Mouse (Mus musculus) left cerebral cortex, adult 11 months (tissue): ENCODE measurements around the gene Gnas.
"Not testable (repeated sequence)": the region's sequence is repeated elsewhere in the genome, so short reads cannot be mapped to it uniquely, and the experiment has no call there.

Experiments used
- DNase-seq: peaks from one replicate; pipeline ENCODE4 v3.0.0; 2022; ENCODE audit warnings: low spot score

Gnas gene

DNA sequence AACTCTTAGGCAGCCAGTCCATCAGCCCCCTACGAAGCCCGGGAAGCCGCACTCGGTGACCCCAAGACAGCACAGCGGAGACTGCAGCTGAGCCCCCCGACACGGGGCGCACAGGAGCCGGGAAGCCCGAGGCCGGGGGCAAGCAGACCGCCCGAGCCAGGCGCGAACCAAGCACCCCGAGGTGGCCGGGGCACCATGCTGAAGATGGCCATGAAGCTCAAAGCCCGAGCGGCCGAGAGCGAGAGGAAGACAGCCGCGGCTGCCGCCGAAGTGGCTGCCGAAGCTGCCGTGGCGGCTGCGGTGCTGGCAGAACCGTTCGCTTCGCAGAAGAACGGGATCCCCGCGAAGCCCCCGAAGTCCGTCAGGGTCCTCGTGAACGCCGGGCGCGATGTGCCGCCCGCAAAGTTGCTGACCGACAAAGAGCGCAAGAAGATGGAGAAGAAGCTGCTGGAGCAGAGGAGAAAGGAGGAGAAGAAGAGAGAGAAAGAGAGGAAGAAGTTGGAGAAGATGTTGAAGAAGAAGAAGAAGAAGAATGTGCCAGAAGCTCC lies 44.3 kb downstream of the Gnas start:
- no peak for DNase-seq

DNA sequence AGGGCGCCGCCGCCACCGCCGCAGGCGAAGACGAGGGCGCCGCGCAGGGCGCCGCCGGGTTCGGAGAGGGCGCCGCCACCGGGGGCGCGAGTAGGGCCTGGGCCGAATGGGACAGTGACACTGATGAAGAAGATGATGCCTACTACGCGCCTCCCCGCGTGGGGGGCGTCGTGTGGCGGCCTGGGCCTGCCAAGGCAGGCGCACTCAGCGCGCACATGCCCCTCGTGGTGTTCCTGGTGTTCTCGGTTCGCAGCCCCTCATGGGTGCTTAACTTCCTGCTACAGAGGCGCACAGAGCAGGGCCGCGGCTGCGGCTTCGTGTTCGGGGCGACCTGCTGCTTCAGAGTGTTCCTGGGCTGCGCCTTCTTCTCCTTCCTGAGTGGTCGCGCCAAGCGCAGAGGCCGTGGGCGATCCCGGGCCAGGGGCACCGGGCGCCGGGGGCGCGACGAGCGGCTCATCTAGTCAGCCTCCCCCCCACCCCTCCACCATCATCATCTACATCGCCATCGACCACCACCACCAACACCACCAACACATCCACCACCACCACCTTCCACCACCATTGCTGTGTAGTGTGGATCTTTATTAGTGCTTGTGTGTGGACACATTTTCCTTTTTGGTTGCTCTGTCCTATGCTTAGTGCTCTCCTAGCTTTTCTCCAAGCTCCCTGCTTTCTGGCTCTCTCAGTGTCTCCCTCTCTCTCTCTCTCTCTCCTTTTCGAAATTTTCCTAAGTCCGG lies 45.0 kb downstream of the Gnas start:
- no peak for DNase-seq

DNA sequence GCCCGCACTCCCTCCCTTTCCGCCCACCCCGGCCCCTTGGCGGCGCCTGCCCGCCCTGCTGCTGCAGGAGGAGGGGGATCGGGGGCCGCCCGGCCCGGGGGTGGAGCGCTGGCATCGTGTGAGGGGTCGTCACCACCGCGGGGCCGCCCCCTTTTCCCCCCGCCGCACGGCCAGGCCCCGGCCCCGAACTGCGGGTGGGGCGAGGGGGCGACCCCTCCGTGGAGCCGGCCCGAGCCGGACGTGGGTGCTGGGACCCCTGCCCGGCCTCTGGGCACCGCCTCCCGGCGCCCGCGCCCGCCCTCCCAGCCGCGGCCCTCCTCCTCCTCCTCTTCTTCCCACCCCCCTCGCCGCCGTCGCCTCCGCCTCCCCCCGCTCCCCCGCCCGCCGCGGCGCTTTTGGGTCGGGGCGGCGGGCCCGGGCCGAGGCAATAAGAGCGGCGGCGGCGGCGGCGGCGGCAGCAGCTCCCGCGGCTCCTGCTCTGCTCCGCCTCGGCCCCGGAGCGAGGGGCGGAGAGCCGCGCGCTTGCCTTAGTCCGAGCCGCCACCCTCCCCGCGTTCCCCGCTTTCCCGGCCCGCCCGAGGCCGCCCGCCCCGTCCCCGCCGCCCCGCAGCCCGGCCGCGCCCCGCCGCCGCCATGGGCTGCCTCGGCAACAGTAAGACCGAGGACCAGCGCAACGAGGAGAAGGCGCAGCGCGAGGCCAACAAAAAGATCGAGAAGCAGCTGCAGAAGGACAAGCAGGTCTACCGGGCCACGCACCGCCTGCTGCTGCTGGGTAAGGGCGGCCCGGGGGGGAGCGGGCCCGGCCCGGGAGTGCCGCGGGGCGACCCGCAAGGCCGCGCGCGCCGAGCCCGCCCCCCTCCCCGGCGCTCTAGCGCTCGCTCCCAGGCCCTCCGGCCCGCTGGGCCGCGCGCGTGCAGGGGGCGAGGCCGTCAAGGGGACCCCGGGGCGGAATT lies 45.8 kb downstream of the Gnas start:
- DNase-seq, result peak; percentile 35

DNA sequence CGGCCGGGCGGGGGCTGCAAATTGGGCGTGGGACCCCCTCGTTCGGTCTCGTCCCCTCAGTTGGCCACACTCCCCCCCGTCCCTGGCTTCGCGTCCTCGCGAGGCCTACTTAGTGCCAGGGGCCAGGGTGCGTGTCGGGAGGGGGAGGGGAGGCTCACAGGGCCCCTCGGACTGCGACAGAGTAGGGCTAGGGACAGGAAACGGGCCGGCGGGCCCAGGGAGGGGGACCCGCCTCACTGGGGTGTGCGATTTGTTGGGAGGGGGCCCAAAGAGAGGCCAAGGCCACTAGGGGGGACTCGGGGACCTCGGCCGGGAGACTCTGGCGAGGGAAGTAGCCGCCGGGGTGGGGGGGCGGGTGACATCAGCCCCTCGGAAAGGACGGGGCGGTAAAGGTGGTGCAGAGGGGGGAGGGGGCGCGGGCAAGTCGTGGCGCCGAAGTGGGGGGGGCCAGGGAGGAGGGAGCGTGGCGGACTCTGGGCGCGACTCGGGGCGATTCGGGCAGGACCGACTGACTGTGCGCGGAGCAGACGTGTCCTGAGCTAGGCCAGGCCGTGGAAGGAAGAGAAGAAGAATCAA lies 46.6 kb downstream of the Gnas start:
- peak; percentile 35 for DNase-seq

DNA sequence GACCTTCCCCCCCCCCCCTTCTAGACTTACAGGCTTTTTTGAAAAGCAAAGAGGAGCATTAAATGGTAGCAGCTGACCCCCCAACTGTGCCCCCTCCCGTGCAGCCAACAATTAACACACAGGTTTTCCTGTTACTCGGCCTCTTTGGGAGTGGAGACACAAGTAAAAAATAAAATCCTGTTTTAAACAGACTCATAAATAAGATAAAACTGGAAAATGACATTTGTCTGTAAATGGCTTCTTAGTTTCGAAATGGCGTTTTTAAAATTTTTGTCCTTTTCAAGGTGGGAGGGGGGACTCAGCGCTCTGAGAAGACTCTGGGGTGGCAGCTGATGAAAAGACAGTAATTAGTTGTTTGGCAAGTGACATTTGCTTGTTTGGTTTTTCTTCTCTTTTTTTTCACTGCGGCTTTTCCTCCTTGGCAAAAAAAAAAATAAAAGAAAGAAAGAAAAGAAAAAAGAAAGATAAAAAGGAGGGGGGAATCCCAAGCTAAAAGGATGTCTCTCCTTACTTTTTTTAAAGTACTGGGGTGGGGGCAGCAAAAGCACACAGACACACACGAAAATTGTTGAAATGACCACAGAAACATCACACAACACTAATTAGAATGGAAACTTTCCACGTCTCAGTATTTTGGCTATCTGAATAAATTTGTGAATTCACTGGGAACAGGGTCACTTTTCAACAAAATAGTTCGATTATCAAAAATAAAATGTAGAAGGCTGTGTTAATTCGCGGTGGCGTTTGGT lies 47.3 kb downstream of the Gnas start:
- no peak for DNase-seq

DNA sequence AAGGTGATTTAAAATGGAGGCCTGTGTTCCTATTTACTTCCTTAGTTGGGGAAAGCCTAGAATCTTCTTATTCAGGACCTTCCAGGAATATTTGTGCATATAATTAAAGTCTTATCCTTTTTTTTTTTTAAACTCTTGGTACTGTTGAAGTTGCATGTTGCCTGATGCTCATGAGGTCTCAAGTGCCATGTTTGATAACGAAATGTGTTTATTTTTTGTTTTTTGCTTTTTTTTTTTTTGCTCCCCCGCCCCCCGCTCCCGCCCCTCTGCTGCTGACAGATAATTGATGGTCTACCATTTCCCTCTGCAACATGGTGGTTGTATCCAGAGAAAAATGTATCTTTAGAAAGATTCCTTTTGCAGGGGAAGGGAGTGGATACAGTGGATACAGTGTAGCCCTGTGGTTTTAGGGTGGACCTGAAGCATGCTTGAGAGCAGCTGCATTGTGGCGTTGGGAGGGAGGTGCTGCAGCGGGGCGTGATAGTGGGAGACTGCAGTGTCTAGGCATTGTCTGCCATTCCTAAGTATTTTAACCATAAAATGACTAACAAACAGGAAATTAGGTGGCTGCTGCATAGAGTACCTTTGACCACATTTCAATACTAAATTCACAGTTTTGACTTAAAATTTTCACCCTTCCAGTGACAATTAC lies 49.2 kb downstream of the Gnas start:
- DNase-seq, result no peak

DNA sequence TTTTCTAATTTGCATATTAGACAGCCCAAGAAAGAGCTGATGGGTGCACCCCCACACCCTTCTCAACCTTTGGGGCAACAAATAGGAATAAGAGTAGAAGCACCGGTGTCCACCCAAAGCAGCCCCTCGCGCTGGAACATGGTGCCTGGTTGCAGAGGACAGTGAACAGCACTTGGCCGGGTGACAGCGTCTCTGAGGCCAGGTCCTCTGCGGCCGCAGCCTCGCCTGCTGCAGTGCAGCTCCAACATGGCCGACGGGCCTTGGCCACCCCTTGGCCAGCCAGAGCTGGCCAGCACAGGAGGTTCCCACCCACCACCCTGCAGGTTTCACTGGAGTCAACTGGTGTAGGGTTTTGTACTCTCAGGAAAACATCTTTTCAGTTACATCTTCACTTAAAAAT lies 50.3 kb downstream of the Gnas start:
- DNase-seq, result no peak

DNA sequence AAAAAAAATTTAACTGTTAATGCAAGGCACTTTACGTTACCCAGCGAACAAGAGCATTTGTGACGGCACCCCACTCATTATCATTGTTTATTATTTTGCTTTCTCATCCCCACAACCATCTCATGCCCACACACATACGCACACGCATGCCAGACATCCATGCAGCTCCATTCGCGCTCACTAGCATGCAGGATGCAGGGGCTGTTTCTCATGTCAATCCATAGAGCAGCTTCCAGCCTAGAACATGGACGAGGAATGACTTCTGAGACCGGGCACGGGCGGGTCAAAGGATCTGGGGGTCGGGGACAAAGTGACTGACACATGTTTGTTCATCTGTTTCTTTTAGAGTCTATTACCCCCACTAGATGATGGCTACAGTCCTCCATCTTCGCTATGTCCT lies 53.2 kb downstream of the Gnas start:
- DNase-seq, result no peak

DNA sequence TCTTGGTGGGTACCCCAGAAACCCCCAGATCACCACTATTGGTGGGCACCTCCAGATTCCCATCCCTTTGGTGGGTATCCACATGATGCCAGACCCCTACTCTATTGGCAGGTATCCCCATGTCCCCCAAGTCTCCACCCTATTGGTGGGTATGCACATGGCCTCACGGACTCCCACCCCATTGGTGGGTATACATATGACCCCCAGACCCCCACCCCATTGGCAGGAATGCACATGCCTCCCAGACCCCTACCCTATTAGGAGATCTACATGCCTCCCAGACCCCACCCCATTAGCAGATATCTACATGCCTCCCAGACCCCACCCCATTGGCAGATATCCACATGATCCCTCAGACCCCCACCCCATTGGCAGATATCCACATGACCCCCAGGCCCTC lies 55.6 kb downstream of the Gnas start:
- DNase-seq, result no peak

DNA sequence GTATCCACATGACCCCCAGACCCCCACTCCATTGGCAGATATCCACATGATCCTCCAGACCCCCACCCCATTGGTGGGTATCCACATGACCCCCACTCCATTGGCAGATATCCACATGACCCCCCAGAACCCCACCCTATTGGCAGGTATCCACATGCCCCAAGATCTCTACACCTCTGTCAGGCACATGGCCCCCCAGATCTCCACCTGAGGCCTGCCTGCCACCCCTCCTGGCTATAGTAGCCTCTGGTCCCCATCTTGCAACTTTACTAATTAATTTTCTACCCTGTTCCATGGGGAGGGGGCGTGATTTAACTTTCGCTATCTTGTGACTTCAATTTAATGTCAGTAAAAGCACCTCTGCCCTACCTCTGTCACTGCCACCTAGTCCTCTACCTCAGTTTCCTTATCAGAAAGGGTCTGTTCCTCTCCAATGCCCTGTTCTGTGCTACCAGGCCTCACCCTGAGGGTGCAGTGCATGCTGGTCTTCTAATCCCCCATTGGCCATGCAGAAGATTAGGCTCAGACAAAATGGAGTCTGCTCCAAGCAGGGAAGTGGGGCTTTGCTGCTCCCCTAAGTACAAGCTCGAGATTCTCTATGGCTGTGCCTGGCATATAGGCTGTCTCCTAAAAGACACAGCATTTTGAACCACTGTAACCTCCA lies 56.2 kb downstream of the Gnas start:
- no peak for DNase-seq

DNA sequence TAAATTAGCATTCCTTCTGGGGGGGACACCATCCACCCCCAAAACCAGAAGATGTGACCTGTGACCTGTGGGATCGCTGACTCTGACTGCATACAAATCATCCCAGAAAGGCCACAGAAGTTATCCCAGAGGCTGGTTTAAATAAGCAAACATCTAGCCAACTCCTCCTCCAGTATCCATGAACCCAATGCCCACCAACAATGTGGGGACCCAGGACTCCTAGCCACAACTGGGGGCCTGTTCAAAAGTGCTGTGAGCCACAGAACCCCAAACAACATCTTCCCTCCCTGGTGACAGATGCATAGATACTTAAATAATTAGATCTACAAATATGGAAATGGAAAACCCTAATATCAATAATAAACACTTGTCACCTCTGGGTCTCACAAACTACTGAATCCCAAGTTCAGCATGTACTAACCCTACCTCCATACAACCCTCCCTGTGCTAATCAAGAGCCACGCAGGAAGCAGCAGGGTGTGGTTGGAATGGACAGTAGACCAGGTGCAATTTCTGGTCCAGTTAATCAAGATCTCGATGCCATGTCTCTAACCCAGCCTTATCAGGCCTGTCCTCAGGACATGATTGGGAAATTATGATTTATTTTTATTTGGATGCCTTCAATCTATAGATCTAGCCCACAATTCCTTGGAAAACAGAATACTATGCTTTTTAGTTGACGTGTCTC lies 56.9 kb downstream of the Gnas start:
- no peak for DNase-seq

DNA sequence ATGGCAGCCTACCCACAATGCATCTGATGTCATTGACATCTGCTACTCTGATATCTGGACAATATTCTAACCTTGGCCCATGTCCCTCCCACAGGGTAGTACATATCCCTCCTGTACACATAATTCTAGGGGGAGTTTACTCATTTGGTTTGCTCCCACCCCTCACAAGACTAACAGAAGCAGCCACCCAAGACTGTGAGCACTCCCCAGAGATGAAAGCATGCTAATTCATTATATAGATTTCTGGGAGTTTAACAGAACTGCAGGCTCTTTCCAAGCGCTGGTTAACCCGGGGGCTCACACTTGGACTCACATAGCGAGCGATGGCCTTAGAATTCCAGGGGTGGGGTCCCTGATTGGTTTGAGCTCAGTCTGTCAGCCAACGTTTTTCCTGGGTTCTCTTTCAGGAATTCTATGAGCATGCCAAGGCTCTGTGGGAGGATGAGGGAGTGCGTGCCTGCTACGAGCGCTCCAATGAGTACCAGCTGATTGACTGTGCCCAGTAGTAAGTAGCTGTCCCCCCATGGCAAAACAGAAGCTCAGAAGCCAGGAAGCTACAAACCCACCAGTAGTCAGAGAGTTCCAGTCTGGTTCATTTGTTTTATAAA lies 58.8 kb downstream of the Gnas start:
- no peak for DNase-seq

DNA sequence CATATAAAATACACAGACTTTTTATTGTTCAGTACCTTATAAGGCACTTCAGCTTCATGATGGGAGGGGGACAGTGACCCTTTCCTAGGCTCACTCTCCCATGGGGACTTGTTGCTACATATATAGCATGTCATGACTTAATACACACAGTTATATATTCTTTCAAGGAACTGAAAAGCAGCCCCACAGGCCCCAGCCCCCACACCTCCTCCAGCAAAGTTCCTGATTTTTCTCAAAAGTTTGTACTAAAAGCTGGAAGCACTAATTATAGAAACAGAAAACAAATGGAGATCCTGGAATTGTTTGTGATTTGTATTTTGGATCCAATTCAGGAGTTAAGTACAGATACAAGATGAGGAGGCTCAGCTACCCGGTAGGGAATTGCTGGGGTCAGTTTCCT lies 59.4 kb downstream of the Gnas start:
- no peak for DNase-seq

DNA sequence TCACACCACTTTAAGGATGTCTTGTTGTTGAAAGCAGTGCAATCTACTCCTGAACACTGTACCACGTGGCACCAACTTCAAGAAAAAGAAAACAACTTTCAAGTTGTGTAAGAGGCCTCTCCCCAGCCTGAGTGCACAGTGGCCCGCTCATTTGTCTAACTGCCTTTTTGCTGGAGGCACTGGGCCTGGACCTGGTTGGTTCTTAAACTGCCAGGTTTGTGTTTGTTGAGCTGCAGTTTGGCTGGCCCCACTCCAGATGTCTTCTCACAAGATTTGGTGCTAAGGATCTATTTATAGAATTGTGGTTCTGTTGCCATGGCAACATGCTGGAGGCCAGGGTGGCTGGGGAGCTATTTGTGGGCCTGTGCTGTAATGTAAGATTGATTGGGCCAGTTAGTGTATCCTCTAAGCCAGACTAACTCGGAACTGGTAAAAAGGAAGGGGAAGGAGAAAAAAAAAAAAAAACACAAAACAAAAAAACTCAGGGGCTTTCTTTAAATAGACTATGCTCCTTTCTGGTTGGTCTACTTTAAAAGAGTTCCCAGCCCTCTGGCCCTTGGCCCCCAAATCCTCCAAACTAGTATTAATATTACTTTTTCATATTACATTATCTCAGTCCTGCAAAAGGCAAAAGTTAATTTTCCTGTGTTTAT lies 60.0 kb downstream of the Gnas start:
- DNase-seq, result peak; percentile 83

DNA sequence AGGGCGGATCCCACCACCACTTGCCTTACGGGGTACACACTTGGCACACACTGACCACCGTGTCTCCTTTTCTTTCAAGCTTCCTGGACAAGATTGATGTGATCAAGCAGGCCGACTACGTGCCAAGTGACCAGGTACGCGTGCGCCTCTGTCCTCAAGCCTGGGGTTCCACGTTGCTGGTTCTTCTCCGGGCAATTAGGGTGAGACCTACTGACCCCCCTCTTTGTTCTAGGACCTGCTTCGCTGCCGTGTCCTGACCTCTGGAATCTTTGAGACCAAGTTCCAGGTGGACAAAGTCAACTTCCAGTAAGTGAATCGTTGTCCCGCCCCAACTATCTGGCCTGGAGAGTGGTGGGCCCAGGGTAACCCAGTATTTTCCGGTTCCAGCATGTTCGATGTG lies 60.9 kb downstream of the Gnas start:
- DNase-seq, result no peak

DNA sequence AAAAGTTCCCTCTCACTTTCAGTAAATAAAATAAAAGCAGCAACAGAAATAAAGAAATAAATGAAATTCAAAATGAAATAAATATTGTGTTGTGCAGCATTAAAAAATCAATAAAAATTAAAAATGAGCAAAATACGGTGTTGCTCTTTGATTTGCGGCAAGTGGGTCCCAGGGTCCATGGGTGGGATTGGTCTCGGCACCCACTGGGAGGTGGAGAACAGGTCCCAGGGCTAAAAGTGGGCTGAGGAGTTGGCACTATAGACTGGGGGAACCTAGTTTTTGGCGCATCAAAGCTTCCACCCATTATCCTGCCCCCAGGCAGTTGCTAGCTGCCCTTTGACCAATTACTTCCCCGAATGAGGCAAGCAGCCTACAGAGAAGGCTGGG lies 62.5 kb downstream of the Gnas start, which contains the start of gene Gm20721:
Gene Gm20721, minus strand, starts transcription at position 101 of the 387 bp plus-strand sequence.
- DNase-seq, result no peak

DNA sequence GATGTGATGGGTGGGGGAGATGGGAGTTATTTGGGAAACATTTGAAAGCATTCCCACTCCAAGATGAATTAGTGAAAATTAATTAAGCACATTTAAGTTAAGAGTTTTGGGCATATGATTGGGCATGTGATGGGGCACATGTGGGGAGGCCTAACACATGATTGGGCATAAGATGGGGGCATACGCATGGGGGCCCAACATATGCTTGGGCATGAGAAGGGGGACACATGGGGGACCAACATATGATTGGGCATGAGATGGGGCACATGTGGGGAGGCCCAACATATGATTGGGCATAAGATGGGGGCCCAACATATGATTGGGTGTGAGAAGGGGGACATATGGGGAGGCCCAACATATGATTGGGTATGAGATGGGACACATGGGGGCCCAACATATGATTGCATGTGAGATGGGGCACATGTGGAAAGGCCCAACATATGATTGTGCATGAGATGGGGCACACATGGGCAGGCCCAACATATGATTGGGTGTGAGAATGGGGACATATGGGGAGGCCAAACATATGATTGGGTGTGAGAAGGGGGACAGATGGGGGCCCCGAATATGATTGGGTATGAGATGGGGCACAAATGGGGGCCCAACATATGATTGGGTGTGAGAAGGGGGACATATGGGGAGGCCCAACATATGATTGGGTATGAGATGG lies 63.0 kb downstream of the Gnas start:
- not testable (repeated sequence) for DNase-seq

DNA sequence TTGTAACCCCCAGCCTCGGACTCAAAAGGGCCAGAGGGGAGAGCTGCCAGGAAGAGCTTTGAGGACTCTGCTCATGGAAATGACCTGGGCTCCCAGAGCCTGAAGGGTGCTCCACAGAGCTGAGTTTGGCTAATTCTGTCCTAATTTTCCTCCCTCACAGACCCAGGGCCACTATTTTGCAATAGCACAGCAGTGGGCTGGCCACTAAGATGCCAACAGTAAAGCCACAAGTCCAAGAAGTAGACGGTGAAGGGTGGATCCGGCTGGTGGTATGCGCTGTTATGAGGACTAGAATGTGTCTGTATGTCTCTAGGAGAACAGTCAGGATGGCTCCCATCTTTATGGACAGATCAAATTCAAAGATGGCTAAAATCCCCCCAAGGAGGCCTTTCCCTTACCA lies 74.4 kb downstream of the Gnas start:
- DNase-seq, result no peak

DNA sequence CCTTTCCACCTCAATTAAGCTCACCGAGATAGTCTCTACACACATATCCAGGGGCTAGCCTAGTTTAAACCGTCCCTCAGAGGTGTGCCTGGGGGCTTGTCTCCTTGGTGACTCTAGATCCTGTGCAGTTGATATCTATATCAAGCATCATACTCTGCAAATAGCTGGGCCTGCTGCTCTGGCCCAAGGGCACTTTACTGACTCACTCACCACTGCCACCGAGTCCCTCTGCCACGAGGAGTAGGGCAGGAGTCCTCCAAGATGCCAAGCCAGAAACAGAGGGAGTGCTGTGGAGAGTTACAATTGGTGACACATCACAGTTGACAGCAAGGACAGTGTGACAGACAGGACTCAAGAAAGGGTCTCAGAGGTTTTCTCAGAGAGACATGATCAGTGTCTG lies 75.5 kb downstream of the Gnas start:
- no peak for DNase-seq
